Mouse (Mus musculus): Measurements from ENCODE around the gene Rerg. TPM values are rescaled to one million over a fixed set of nuclear protein-coding genes. Genes with fewer than 3 reads are reported as not detected.

Gene Rerg
- polyA plus RNA-seq, 1 experiment from 2014 or later = 21.3 TPM

- 70% methylated on average over 10 of the region's 10 CpGs for WGBS
- ATAC-seq (ENCODE audit: insufficient read depth) (no peak), DNase-seq (no peak)
- Histone ChIP-seq H3K36me3 (ENCODE audit: insufficient read depth) (no peaks in the 10 kb centered on the region), H3K9ac (no peak overlapping the region), H3K27me3 (ENCODE audit: insufficient read depth, low read length) (no peaks in the 10 kb centered on the region), H3K4me1 (ENCODE audit: insufficient read depth) (0 out of 2 replicates have a peak, but pooled peaks cover 1% of the 10 kb centered on the region), H3K27ac (ENCODE audit: low read depth) (no peak overlapping the region), H3K9me3 (ENCODE audit: low read depth, low read length) (no peaks in the 10 kb centered on the region), H3K4me2 (no peak overlapping the region), H3K4me3 (ENCODE audit: low read depth, low read length) (no peak overlapping the region)
- TF ChIP-seq CTCF (IDR thresholded peaks at IDR 0.05; ENCODE audit: low read depth) = no peak
Observed at GRCm38 (mm10) chr6:137163571-137163970, 6.7 kb downstream of the Rerg start.

- WGBS = 84% methylated on average over 4 of the region's 4 CpGs
- no peaks in the 10 kb centered on the region for H3K27me3 ChIP-seq (ENCODE audit: insufficient read depth, low read length)
- H3K27ac ChIP-seq (ENCODE audit: low read depth) = no peak overlapping the region
- H3K9ac ChIP-seq = no peak overlapping the region
- no peaks in the 10 kb centered on the region for H3K4me1 ChIP-seq (ENCODE audit: insufficient read depth)
- ATAC-seq (ENCODE audit: insufficient read depth) (no peak), DNase-seq (no peak)
- H3K4me3 ChIP-seq (ENCODE audit: low read depth, low read length) = no peak overlapping the region
- no peak overlapping the region for H3K4me2 ChIP-seq
- no peak for TF ChIP-seq CTCF (IDR thresholded peaks at IDR 0.05; ENCODE audit: low read depth)
- no peaks in the 10 kb centered on the region for H3K9me3 ChIP-seq (ENCODE audit: low read depth, low read length)
- H3K36me3 ChIP-seq (ENCODE audit: insufficient read depth) = no peaks in the 10 kb centered on the region
Observed at GRCm38 (mm10) chr6:137163061-137163460, 7.2 kb downstream of the Rerg start.

- Histone ChIP-seq H3K4me3 (ENCODE audit: low read depth, low read length) (no peak overlapping the region), H3K9me3 (ENCODE audit: low read depth, low read length) (no peaks in the 10 kb centered on the region), H3K27me3 (ENCODE audit: insufficient read depth, low read length) (no peaks in the 10 kb centered on the region), H3K36me3 (ENCODE audit: insufficient read depth) (no peaks in the 10 kb centered on the region), H3K4me2 (no peak overlapping the region), H3K27ac (ENCODE audit: low read depth) (no peak overlapping the region), H3K4me1 (ENCODE audit: insufficient read depth) (no peaks in the 10 kb centered on the region), H3K9ac (no peak overlapping the region)
- no peak for TF ChIP-seq CTCF (IDR thresholded peaks at IDR 0.05; ENCODE audit: low read depth)
- WGBS = 92% methylated on average over 7 of the region's 7 CpGs
- DNase-seq (no peak), ATAC-seq (ENCODE audit: insufficient read depth) (no peak)
Observed at GRCm38 (mm10) chr6:137162481-137162880, 7.8 kb downstream of the Rerg start.

GRCm38 (mm10) chr6:137161491-137162088 lies 8.7 kb downstream of the Rerg start:
- TF ChIP-seq CTCF (IDR thresholded peaks at IDR 0.05; ENCODE audit: low read depth) = no peak
- WGBS = 69% methylated on average over 11 of the region's 11 CpGs
- ATAC-seq (ENCODE audit: insufficient read depth) = no peak

GRCm38 (mm10) chr6:137159372-137159926 lies 10.8 kb downstream of the Rerg start:
- no peak overlapping the region for H3K4me2 ChIP-seq
- no peak for TF ChIP-seq CTCF (IDR thresholded peaks at IDR 0.05; ENCODE audit: low read depth)
- no peak for DNase-seq

More at GRCm38 (mm10) chr6:137161491-137162088, 8.7 kb downstream of the Rerg start:
- no peaks in the 10 kb centered on the region for H3K36me3 ChIP-seq (ENCODE audit: insufficient read depth)
- H3K27me3 ChIP-seq (ENCODE audit: insufficient read depth, low read length) = no peaks in the 10 kb centered on the region
- no peak for DNase-seq
- no peaks in the 10 kb centered on the region for H3K9me3 ChIP-seq (ENCODE audit: low read depth, low read length)
- H3K27ac ChIP-seq (ENCODE audit: low read depth) = no peak overlapping the region
- H3K4me2 ChIP-seq = no peak overlapping the region
- H3K4me1 ChIP-seq (ENCODE audit: insufficient read depth) = peaks cover 2% of the 10 kb centered on the region; the same call in 1 of the 2 replicates
- H3K4me3 ChIP-seq (ENCODE audit: low read depth, low read length) = no peak overlapping the region
- H3K9ac ChIP-seq = no peak overlapping the region

GRCm38 (mm10) chr6:137156437-137157219 lies 13.7 kb downstream of the Rerg start:
- H3K27ac ChIP-seq (ENCODE audit: low read depth) = peak overlapping the region; percentile 36; the same call in 1 of the 2 replicates
- DNase-seq = peak; percentile 55
- H3K4me2 ChIP-seq = no peak overlapping the region
- no peak for TF ChIP-seq CTCF (IDR thresholded peaks at IDR 0.05; ENCODE audit: low read depth)
- no peaks in the 10 kb centered on the region for H3K9me3 ChIP-seq (ENCODE audit: low read depth, low read length)
- no peaks in the 10 kb centered on the region for H3K36me3 ChIP-seq (ENCODE audit: insufficient read depth)
- H3K4me1 ChIP-seq (ENCODE audit: insufficient read depth) = peaks cover 8% of the 10 kb centered on the region; the same call in 1 of the 2 replicates
- ATAC-seq (ENCODE audit: insufficient read depth) = peak; percentile 70
- H3K9ac ChIP-seq = no peak overlapping the region
- H3K27me3 ChIP-seq (ENCODE audit: insufficient read depth, low read length) = no peaks in the 10 kb centered on the region
- WGBS = 70% methylated on average over 11 of the region's 11 CpGs
- H3K4me3 ChIP-seq (ENCODE audit: low read depth, low read length) = no peak overlapping the region

More at GRCm38 (mm10) chr6:137159372-137159926, 10.8 kb downstream of the Rerg start:
- Histone ChIP-seq H3K4me3 (ENCODE audit: low read depth, low read length) (no peak overlapping the region), H3K9me3 (ENCODE audit: low read depth, low read length) (no peaks in the 10 kb centered on the region), H3K27me3 (ENCODE audit: insufficient read depth, low read length) (no peaks in the 10 kb centered on the region), H3K4me1 (ENCODE audit: insufficient read depth) (peaks cover 8% of the 10 kb centered on the region; the same call in 1 of the 2 replicates), H3K9ac (no peak overlapping the region), H3K27ac (ENCODE audit: low read depth) (no peak overlapping the region), H3K36me3 (ENCODE audit: insufficient read depth) (no peaks in the 10 kb centered on the region)
- WGBS = 91% methylated on average over 8 of the region's 8 CpGs
- ATAC-seq (ENCODE audit: insufficient read depth) = no peak

Measured in lung, embryonic 14.5 days (tissue).